Mouse (Mus musculus): ENCODE data around the gene Rasgef1c.

Gene Rasgef1c

GRCm38 (mm10) chr11:49980681-49981235 lies 79.1 kb downstream of the Rasgef1c start:
- DNase-seq = no peak

- no peak for DNase-seq
Observed at GRCm38 (mm10) chr11:49981321-49981963, 79.8 kb downstream of the Rasgef1c start.

GRCm38 (mm10) chr11:49982094-49982493 lies 80.5 kb downstream of the Rasgef1c start:
- no peak for DNase-seq

- no peak for DNase-seq
Observed at GRCm38 (mm10) chr11:49982881-49983280, 81.2 kb downstream of the Rasgef1c start.

- DNase-seq = peak; percentile 26
Observed at GRCm38 (mm10) chr11:49983875-49984552, 82.4 kb downstream of the Rasgef1c start.

- no peak for DNase-seq
Observed at GRCm38 (mm10) chr11:49985009-49985408, 83.4 kb downstream of the Rasgef1c start.

GRCm38 (mm10) chr11:49986277-49987036 lies 84.8 kb downstream of the Rasgef1c start:
- peak; percentile 69 for DNase-seq

- no peak for DNase-seq
Observed at GRCm38 (mm10) chr11:49994536-49994935, 92.9 kb downstream of the Rasgef1c start.

GRCm38 (mm10) chr11:49996398-49996797 lies 94.8 kb downstream of the Rasgef1c start:
- DNase-seq = no peak

GRCm38 (mm10) chr11:49997321-49997720 lies 95.7 kb downstream of the Rasgef1c start:
- DNase-seq = peak; percentile 17

GRCm38 (mm10) chr11:50002853-50003252 lies 101.2 kb downstream of the Rasgef1c start:
- no peak for DNase-seq

- DNase-seq = no peak
Observed at GRCm38 (mm10) chr11:50007776-50008175, 106.1 kb downstream of the Rasgef1c start.

- no peak for DNase-seq
Observed at GRCm38 (mm10) chr11:50008231-50008630, 106.6 kb downstream of the Rasgef1c start.

- DNase-seq = no peak
Observed at GRCm38 (mm10) chr11:50013016-50013415, 111.4 kb downstream of the Rasgef1c start.

GRCm38 (mm10) chr11:50016503-50016902 lies 114.9 kb downstream of the Rasgef1c start:
- DNase-seq = no peak

GRCm38 (mm10) chr11:50017511-50017910 lies 115.9 kb downstream of the Rasgef1c start:
- no peak for DNase-seq

- DNase-seq = no peak
Observed at GRCm38 (mm10) chr11:50018848-50019247, 117.2 kb downstream of the Rasgef1c start.

GRCm38 (mm10) chr11:50022085-50022484 lies 120.5 kb downstream of the Rasgef1c start:
- no peak for DNase-seq

- no peak for DNase-seq
Observed at GRCm38 (mm10) chr11:50024445-50024832, 122.8 kb downstream of the Rasgef1c start.

- DNase-seq = peak; percentile 95
Observed at GRCm38 (mm10) chr11:50024833-50025720, 123.4 kb downstream of the Rasgef1c start, which contains the start of gene Rnf130. Rnf130 (plus strand) TSS chr11:50025346.

- no peak for DNase-seq
Observed at GRCm38 (mm10) chr11:50025721-50026520, 124.3 kb downstream of the Rasgef1c start.

Measured in lung, postnatal 36 days (tissue).